Mouse (Mus musculus): ENCODE measurements around the gene Best1. TPM values are rescaled to one million over a fixed set of nuclear protein-coding genes. Genes with fewer than 3 reads are reported as not detected.
A peak's percentile ranks its signal among the peaks of the same experiment; 100 is the strongest.

The Best1 gene
- polyA plus RNA-seq, 1 experiment = 0.31 TPM

GRCm38 (mm10) chr19:10043643-10044042 lies 42.2 kb upstream of the Best1 start:
- H3K4me1 ChIP-seq (replicated peaks; ENCODE audit: control insufficient read depth, insufficient read depth, low read length) = peaks cover 9% of the 10 kb centered on the region; the same call in 1 of the 2 replicates
- H3K36me3 ChIP-seq (ENCODE audit: control insufficient read depth, insufficient read depth, low read length) = no peaks in the 10 kb centered on the region
- TF ChIP-seq CTCF (IDR thresholded peaks at IDR 0.05; ENCODE audit: borderline replicate concordance, control insufficient read depth, extremely low read depth, insufficient read depth, low read length, poor library complexity) (no peak), POLR2A (IDR thresholded peaks at IDR 0.05; ENCODE audit: control insufficient read depth, extremely low read depth, insufficient read depth, low read length, poor library complexity) (no peak)
- no peak for DNase-seq
- no peak overlapping the region for H3K4me3 ChIP-seq (ENCODE audit: control insufficient read depth, insufficient read depth, low read length)
- no peaks in the 10 kb centered on the region; the same call in 1 of the 2 replicates for H3K27me3 ChIP-seq (ENCODE audit: control insufficient read depth, insufficient read depth, low read length)
- no peak overlapping the region for H3K27ac ChIP-seq (ENCODE audit: control insufficient read depth, insufficient read depth, low read length)

DNA sequence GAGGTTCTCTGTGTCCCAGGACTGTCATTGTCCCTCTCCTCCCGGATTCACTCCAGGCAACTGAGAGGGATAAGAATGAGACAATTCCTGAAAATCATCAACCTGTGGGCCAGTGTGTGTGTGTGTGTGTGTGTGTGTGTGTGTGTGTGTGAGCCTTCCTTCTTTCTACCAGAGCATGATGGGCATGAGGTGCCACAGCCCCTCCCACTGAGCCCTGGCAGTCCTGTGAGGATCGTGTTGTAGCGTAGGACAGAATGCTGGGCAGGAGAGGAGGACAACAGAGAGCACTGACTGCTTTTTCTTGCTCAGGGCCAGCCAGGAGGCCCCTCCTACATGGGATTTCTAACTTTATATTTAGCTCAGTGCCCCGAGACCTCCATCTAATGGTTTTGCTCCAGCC lies 41.4 kb upstream of the Best1 start:
- Histone ChIP-seq H3K27me3 (ENCODE audit: control insufficient read depth, insufficient read depth, low read length) (no peaks in the 10 kb centered on the region; the same call in 1 of the 2 replicates), H3K36me3 (ENCODE audit: control insufficient read depth, insufficient read depth, low read length) (no peaks in the 10 kb centered on the region), H3K4me3 (ENCODE audit: control insufficient read depth, insufficient read depth, low read length) (no peak overlapping the region), H3K4me1 (replicated peaks; ENCODE audit: control insufficient read depth, insufficient read depth, low read length) (peaks cover 9% of the 10 kb centered on the region; the same call in 1 of the 2 replicates), H3K27ac (ENCODE audit: control insufficient read depth, insufficient read depth, low read length) (no peak overlapping the region)
- WGBS = 92% methylated on average over 4 of the region's 4 CpGs
- no peak for TF ChIP-seq POLR2A (IDR thresholded peaks at IDR 0.05; ENCODE audit: control insufficient read depth, extremely low read depth, insufficient read depth, low read length, poor library complexity)
- no peak for TF ChIP-seq CTCF (IDR thresholded peaks at IDR 0.05; ENCODE audit: borderline replicate concordance, control insufficient read depth, extremely low read depth, insufficient read depth, low read length, poor library complexity)
- no peak for DNase-seq

DNA sequence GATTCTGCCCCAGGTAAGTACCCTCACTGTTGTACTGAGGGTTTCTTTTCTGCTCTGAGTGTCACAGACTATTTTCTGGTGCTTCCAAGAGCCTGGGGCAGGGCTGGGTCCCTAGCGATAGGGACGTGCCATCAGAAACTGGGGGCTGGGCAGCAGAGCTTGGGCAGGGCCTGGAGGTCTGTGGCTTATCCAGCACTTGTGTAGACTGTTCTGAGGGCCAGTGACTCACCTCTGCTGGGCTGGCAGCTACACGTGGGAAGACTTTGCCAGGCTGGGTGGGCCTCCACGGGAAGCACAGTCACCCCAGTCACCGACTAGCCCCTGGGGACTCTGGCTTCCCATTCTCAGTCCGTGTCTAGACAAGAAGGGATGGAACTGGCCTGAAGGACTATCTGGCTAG lies 40.8 kb upstream of the Best1 start:
- Histone ChIP-seq H3K4me3 (ENCODE audit: control insufficient read depth, insufficient read depth, low read length) (no peak overlapping the region), H3K27ac (ENCODE audit: control insufficient read depth, insufficient read depth, low read length) (no peak overlapping the region), H3K4me1 (replicated peaks; ENCODE audit: control insufficient read depth, insufficient read depth, low read length) (peaks cover 9% of the 10 kb centered on the region; the same call in 1 of the 2 replicates), H3K36me3 (ENCODE audit: control insufficient read depth, insufficient read depth, low read length) (no peaks in the 10 kb centered on the region), H3K27me3 (ENCODE audit: control insufficient read depth, insufficient read depth, low read length) (no peaks in the 10 kb centered on the region; the same call in 1 of the 2 replicates)
- TF ChIP-seq POLR2A (IDR thresholded peaks at IDR 0.05; ENCODE audit: control insufficient read depth, extremely low read depth, insufficient read depth, low read length, poor library complexity) = no peak
- no peak for TF ChIP-seq CTCF (IDR thresholded peaks at IDR 0.05; ENCODE audit: borderline replicate concordance, control insufficient read depth, extremely low read depth, insufficient read depth, low read length, poor library complexity)
- 49% methylated on average over 6 of the region's 6 CpGs for whole genome bisulfite sequencing
- no peak for DNase-seq

DNA sequence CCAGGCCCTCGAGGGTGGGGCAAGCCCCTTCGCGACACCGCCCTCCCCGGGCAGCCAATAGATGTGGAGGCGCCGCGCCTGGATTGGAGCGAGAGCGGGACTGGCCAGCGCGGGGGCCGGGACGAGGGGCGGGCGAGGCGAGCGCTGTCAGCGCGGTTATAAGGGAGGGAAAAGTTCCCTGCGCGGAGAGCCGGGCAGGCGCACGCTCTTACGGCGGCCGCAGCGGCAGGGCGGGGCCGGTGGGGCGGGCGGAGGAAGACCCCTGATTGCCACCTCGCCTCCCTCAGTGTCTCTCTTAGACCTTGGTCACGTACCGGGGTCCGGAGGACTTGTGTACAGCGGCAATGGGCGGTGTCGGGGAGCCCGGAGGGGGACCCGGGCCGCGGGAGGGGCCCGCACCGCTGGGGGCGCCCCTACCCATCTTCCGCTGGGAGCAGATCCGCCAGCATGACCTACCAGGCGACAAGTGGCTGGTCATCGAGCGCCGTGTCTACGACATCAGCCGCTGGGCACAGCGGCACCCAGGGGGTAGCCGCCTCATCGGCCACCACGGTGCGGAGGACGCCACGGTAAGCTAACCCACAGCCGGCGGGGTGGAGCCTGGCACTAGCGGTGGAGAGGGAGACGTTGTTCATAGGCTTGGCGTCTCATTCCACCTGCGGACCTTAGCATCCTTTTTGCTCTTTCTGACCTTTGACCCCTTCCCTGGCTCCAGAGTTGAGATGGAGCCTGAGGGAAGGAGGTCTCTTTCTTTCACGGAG lies 40.1 kb upstream of the Best1 start, which contains the start of gene Fads3:
Fads3 (plus strand) TSS at position 182 of the 761 bp plus-strand sequence.
- Histone ChIP-seq H3K4me1 (replicated peaks; ENCODE audit: control insufficient read depth, insufficient read depth, low read length) (peaks cover 9% of the 10 kb centered on the region; the same call in 1 of the 2 replicates), H3K36me3 (ENCODE audit: control insufficient read depth, insufficient read depth, low read length) (no peaks in the 10 kb centered on the region), H3K27ac (ENCODE audit: control insufficient read depth, insufficient read depth, low read length) (no peak within 1 kb of the TSS), H3K27me3 (ENCODE audit: control insufficient read depth, insufficient read depth, low read length) (no peaks in the 10 kb centered on the region; the same call in 1 of the 2 replicates), H3K4me3 (ENCODE audit: control insufficient read depth, insufficient read depth, low read length) (peak within 1 kb of the TSS; percentile 41)
- DNase-seq = peak; percentile 50
- TF ChIP-seq POLR2A (IDR thresholded peaks at IDR 0.05; ENCODE audit: control insufficient read depth, extremely low read depth, insufficient read depth, low read length, poor library complexity) (no peak), CTCF (IDR thresholded peaks at IDR 0.05; ENCODE audit: borderline replicate concordance, control insufficient read depth, extremely low read depth, insufficient read depth, low read length, poor library complexity) (peak; percentile 48; the same call in 1 of the 2 replicates)
- 2% methylated on average over 61 of the region's 69 CpGs for WGBS

DNA sequence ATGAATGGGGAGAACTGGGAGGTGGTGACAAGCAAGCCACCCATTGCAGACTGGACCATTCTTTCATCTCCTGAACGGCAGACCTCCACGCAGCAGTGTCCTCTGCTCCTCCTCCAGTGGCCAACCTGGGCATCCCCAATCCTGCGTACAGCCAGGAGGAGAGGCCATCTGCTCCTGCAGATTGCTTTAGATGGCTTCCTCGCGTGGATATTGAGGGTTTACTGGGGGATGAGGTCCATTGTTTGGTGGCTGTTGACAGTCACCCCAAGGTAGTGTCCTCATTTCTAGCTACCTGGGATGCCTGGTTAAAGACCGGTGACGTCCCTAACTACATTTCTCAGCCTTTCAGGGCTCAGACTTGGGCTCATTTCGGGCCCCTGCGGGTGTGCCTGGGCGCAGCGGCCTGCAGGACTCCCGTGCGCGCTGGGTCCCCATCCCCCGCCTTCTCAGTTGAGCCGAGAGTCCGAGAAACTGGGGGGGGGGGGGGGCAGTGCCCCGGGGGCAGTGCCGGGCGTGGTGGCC lies 39.5 kb upstream of the Best1 start:
- Histone ChIP-seq H3K27me3 (ENCODE audit: control insufficient read depth, insufficient read depth, low read length) (no peaks in the 10 kb centered on the region; the same call in 1 of the 2 replicates), H3K27ac (ENCODE audit: control insufficient read depth, insufficient read depth, low read length) (no peak overlapping the region), H3K36me3 (ENCODE audit: control insufficient read depth, insufficient read depth, low read length) (no peaks in the 10 kb centered on the region), H3K4me1 (replicated peaks; ENCODE audit: control insufficient read depth, insufficient read depth, low read length) (peaks cover 9% of the 10 kb centered on the region; the same call in 1 of the 2 replicates), H3K4me3 (ENCODE audit: control insufficient read depth, insufficient read depth, low read length) (peak overlapping the region; percentile 41)
- 29% methylated on average over 20 of the region's 20 CpGs for WGBS
- no peak for DNase-seq
- TF ChIP-seq CTCF (IDR thresholded peaks at IDR 0.05; ENCODE audit: borderline replicate concordance, control insufficient read depth, extremely low read depth, insufficient read depth, low read length, poor library complexity) = no peak
- no peak for TF ChIP-seq POLR2A (IDR thresholded peaks at IDR 0.05; ENCODE audit: control insufficient read depth, extremely low read depth, insufficient read depth, low read length, poor library complexity)

GRCm38 (mm10) chr19:10039615-10040014 lies 38.2 kb upstream of the Best1 start:
- no peak for DNase-seq
- no peaks in the 10 kb centered on the region; the same call in 1 of the 2 replicates for H3K27me3 ChIP-seq (ENCODE audit: control insufficient read depth, insufficient read depth, low read length)
- WGBS = 81% methylated on average over 2 of the region's 2 CpGs
- H3K4me1 ChIP-seq (replicated peaks; ENCODE audit: control insufficient read depth, insufficient read depth, low read length) = peaks cover 9% of the 10 kb centered on the region; the same call in 1 of the 2 replicates
- H3K27ac ChIP-seq (ENCODE audit: control insufficient read depth, insufficient read depth, low read length) = no peak overlapping the region
- TF ChIP-seq CTCF (IDR thresholded peaks at IDR 0.05; ENCODE audit: borderline replicate concordance, control insufficient read depth, extremely low read depth, insufficient read depth, low read length, poor library complexity) (no peak), POLR2A (IDR thresholded peaks at IDR 0.05; ENCODE audit: control insufficient read depth, extremely low read depth, insufficient read depth, low read length, poor library complexity) (no peak)
- H3K4me3 ChIP-seq (ENCODE audit: control insufficient read depth, insufficient read depth, low read length) = no peak overlapping the region
- no peaks in the 10 kb centered on the region for H3K36me3 ChIP-seq (ENCODE audit: control insufficient read depth, insufficient read depth, low read length)
